Mouse (Mus musculus): Measurements from ENCODE around the gene Gli3. TPM values are rescaled to one million over a fixed set of nuclear protein-coding genes. Genes with fewer than 3 reads are reported as not detected.

The Gli3 gene
- polyA plus RNA-seq, 1 experiment from 2014 or later, result 7.9 TPM

GRCm38 (mm10) chr13:15762901-15763417, 299.9 kb downstream of the Gli3 start:
- WGBS, result 44% methylated on average over 6 of the region's 6 CpGs
- H3K9ac ChIP-seq, result no peak overlapping the region
- no peaks in the 10 kb centered on the region for H3K9me3 ChIP-seq
- ATAC-seq (ENCODE audit: low FRiP score), result no peak
- H3K27me3 ChIP-seq, result no peaks in the 10 kb centered on the region
- H3K4me1 ChIP-seq (replicated peaks), result peaks cover 18% of the 10 kb centered on the region
- H3K36me3 ChIP-seq, result no peaks in the 10 kb centered on the region
- H3K4me2 ChIP-seq, result no peak overlapping the region
- no peak overlapping the region for H3K4me3 ChIP-seq
- H3K27ac ChIP-seq, result no peak overlapping the region

- H3K4me2 ChIP-seq, result no peak overlapping the region
- no peak overlapping the region for H3K9ac ChIP-seq
- no peak for ATAC-seq (ENCODE audit: low FRiP score)
- H3K4me3 ChIP-seq, result no peak overlapping the region
- H3K36me3 ChIP-seq, result no peaks in the 10 kb centered on the region
- WGBS, result 87% methylated on average over 6 of the region's 6 CpGs
- no peaks in the 10 kb centered on the region for H3K27me3 ChIP-seq
- no peaks in the 10 kb centered on the region for H3K9me3 ChIP-seq
- H3K27ac ChIP-seq, result no peak overlapping the region
- H3K4me1 ChIP-seq (replicated peaks), result no peaks in the 10 kb centered on the region
Observed at GRCm38 (mm10) chr13:15777624-15778023, 314.6 kb downstream of the Gli3 start.
